Mouse (Mus musculus) megakaryocyte, embryonic 14.5 days (primary cell): ENCODE results near the gene Rps11.

Experiments
- FLI1 ChIP-seq: IDR thresholded peaks from 2 replicates; pipeline ENCODE4 v1.6.1; 2012; ENCODE audit warnings: low read length, inconsistent platforms, mixed read lengths
- GATA1 ChIP-seq: IDR thresholded peaks from 3 replicates; pipeline ENCODE4 v1.6.1; 2012; ENCODE audit warnings: mixed read lengths, low read length, inconsistent platforms, borderline replicate concordance

GRCm38 (mm10) chr7:45160866-45161265 is 36.6 kb upstream of the Rps11 start:
- TF ChIP-seq GATA1 (no peak), FLI1 (no peak)
